Mouse (Mus musculus) forebrain, postnatal 0 days (tissue): ENCODE results near the gene A730061H03Rik. TPM values are rescaled to one million over a fixed set of nuclear protein-coding genes. Genes with fewer than 3 reads are reported as not detected.
A peak's percentile ranks its signal among the peaks of the same experiment; 100 is the strongest.

Experiments used
- ATAC-seq: fragments of 200-750 bp; cut with Nextera tagmentation; 2 replicates; pipeline ENCODE4 v1.8.0; 2017; ENCODE audit warnings: mild to moderate bottlenecking, moderate library complexity
- DNase-seq: peaks from one replicate; pipeline ENCODE4 v3.0.0-alpha.2; 2015
- H3K27ac ChIP-seq: fragments of 300-500 bp; sonication (generic); 2 replicates; pipeline ENCODE4 v1.5.1; 2014; ENCODE audit warnings: low read depth, mild to moderate bottlenecking, antibody characterized with exemption, low read length, moderate library complexity, mixed read lengths
- H3K27me3 ChIP-seq: fragments of 300-500 bp; sonication (generic); 2 replicates; pipeline ENCODE4 v1.6.1; 2014; ENCODE audit warnings: mild to moderate bottlenecking, low read length, mixed read lengths; ENCODE audit not compliant: insufficient read depth
- H3K36me3 ChIP-seq: fragments of 300-500 bp; sonication (generic); 2 replicates; pipeline ENCODE4 v1.6.1; 2014; ENCODE audit warnings: mild to moderate bottlenecking, moderate library complexity; ENCODE audit not compliant: insufficient read depth
- H3K4me1 ChIP-seq: fragments of 300-500 bp; sonication (generic); 2 replicates; pipeline ENCODE4 v1.6.1; 2014; ENCODE audit warnings: antibody characterized with exemption; ENCODE audit not compliant: insufficient read depth
- H3K4me2 ChIP-seq: fragments of 300-500 bp; sonication (generic); 2 replicates; pipeline ENCODE4 v1.6.1; 2014; ENCODE audit warnings: low read depth, mild to moderate bottlenecking, moderate library complexity
- H3K4me3 ChIP-seq: fragments of 300-500 bp; sonication (generic); 2 replicates; pipeline ENCODE4 v1.5.1; 2014; ENCODE audit warnings: low read depth, low read length, mixed read lengths
- H3K9ac ChIP-seq: fragments of 300-500 bp; sonication (generic); 2 replicates; pipeline ENCODE4 v1.6.1; 2014; ENCODE audit warnings: mild to moderate bottlenecking
- H3K9me3 ChIP-seq: fragments of 300-500 bp; sonication (generic); 2 replicates; pipeline ENCODE4 v1.6.1; 2016; ENCODE audit warnings: low read length
- CTCF ChIP-seq: sonication (generic); IDR thresholded peaks from 2 replicates; pipeline ENCODE4 v1.5.1; 2016; ENCODE audit warnings: antibody characterized with exemption, control low read depth, low read depth
- WGBS: fragments of 180-500 bp; shearing (Covaris S2); extraction: QIAGEN DNeasy Blood & Tissue Kit; methylation state at CpG from one replicate; pipeline ENCODE4 v1.1.7; 2014; 5-methylcytosine and 5-hydroxymethylcytosine counted together
- polyA plus RNA-seq: library from polyadenylated mRNA; unstranded; fragments of >200 nt; fragmentation: Nextera tagmentation; extraction: Ambion mirVana; gene quantifications from 2 replicates; pipeline ENCODE4 v1.2.1, GENCODE M21; 2015
- total RNA-seq: library from RNA; depleted of rRNA; stranded (reverse); fragments of >200 nt; gene quantifications from 2 replicates; pipeline ENCODE4 v1.2.3, GENCODE M21; 2014

Gene A730061H03Rik
- total and polyA plus RNA-seq, 2 experiments from 2014 or later: not detected

GRCm38 (mm10) chr14:55558740-55559448 lies 1.3 kb downstream of the A730061H03Rik start:
- 55% methylated on average over 6 of the region's 6 CpGs for WGBS
- H3K4me3 ChIP-seq: peak overlapping the region; percentile 58
- peaks cover 9% of the 10 kb centered on the region for H3K4me1 ChIP-seq
- no peaks in the 10 kb centered on the region for H3K9me3 ChIP-seq
- peaks cover 6% of the 10 kb centered on the region for H3K36me3 ChIP-seq
- ATAC-seq (no peak), DNase-seq (no peak)
- H3K9ac ChIP-seq: no peak overlapping the region
- H3K4me2 ChIP-seq: peak overlapping the region; percentile 74
- H3K27ac ChIP-seq: no peak overlapping the region
- no peak; the same call in 1 of the 2 replicates for TF ChIP-seq CTCF
- H3K27me3 ChIP-seq: no peaks in the 10 kb centered on the region

- no peaks in the 10 kb centered on the region for H3K27me3 ChIP-seq
- H3K4me1 ChIP-seq: peaks cover 9% of the 10 kb centered on the region
- no peaks in the 10 kb centered on the region for H3K9me3 ChIP-seq
- ATAC-seq (no peak), DNase-seq (no peak)
- H3K4me3 ChIP-seq: no peak overlapping the region
- H3K27ac ChIP-seq: no peak overlapping the region
- WGBS: 92% methylated on average over 3 of the region's 3 CpGs
- TF ChIP-seq CTCF: no peak
- H3K36me3 ChIP-seq: no peaks in the 10 kb centered on the region
- H3K4me2 ChIP-seq: no peak overlapping the region
- H3K9ac ChIP-seq: no peak overlapping the region
Observed at GRCm38 (mm10) chr14:55557587-55557986, 2.6 kb downstream of the A730061H03Rik start.

- TF ChIP-seq CTCF: peak; percentile 83
- H3K27me3 ChIP-seq: no peaks in the 10 kb centered on the region
- no peak overlapping the region for H3K4me2 ChIP-seq
- H3K36me3 ChIP-seq: no peaks in the 10 kb centered on the region
- DNase-seq (peak; percentile 75), ATAC-seq (no peak)
- 26% methylated on average over 5 of the region's 5 CpGs for WGBS
- H3K4me3 ChIP-seq: no peak overlapping the region
- no peak overlapping the region for H3K9ac ChIP-seq
- no peak overlapping the region for H3K27ac ChIP-seq
- H3K4me1 ChIP-seq: peaks cover 9% of the 10 kb centered on the region
- no peaks in the 10 kb centered on the region for H3K9me3 ChIP-seq
Observed at GRCm38 (mm10) chr14:55557003-55557402, 3.2 kb downstream of the A730061H03Rik start.

- H3K4me1 ChIP-seq: no peaks in the 10 kb centered on the region
- H3K9me3 ChIP-seq: no peaks in the 10 kb centered on the region
- DNase-seq (no peak), ATAC-seq (no peak)
- no peak for TF ChIP-seq CTCF
- H3K4me3 ChIP-seq: no peak overlapping the region
- no peak overlapping the region for H3K27ac ChIP-seq
- no peaks in the 10 kb centered on the region for H3K36me3 ChIP-seq
- WGBS: 79% methylated on average over 3 of the region's 3 CpGs
- H3K27me3 ChIP-seq: no peaks in the 10 kb centered on the region
- H3K9ac ChIP-seq: no peak overlapping the region
- no peak overlapping the region for H3K4me2 ChIP-seq
Observed at GRCm38 (mm10) chr14:55555788-55556187, 4.4 kb downstream of the A730061H03Rik start.

- no peak overlapping the region for H3K4me2 ChIP-seq
- no peak overlapping the region for H3K27ac ChIP-seq
- no peaks in the 10 kb centered on the region for H3K4me1 ChIP-seq
- H3K9ac ChIP-seq: no peak overlapping the region
- H3K4me3 ChIP-seq: no peak overlapping the region
- H3K27me3 ChIP-seq: no peaks in the 10 kb centered on the region
- ATAC-seq (no peak), DNase-seq (no peak)
- no peak for TF ChIP-seq CTCF
- no peaks in the 10 kb centered on the region for H3K9me3 ChIP-seq
- H3K36me3 ChIP-seq: no peaks in the 10 kb centered on the region
Observed at GRCm38 (mm10) chr14:55554635-55555034, 5.6 kb downstream of the A730061H03Rik start.

- DNase-seq (no peak), ATAC-seq (no peak)
- Histone ChIP-seq H3K4me2 (no peak overlapping the region), H3K9ac (no peak overlapping the region), H3K4me1 (no peaks in the 10 kb centered on the region), H3K9me3 (no peaks in the 10 kb centered on the region), H3K27me3 (no peaks in the 10 kb centered on the region), H3K36me3 (peaks cover 18% of the 10 kb centered on the region), H3K27ac (no peak overlapping the region), H3K4me3 (no peak overlapping the region)
- no peak for TF ChIP-seq CTCF
- 91% methylated on average over 8 of the region's 8 CpGs for WGBS
Observed at GRCm38 (mm10) chr14:55551794-55552193, 8.4 kb downstream of the A730061H03Rik start.

- H3K9me3 ChIP-seq: no peaks in the 10 kb centered on the region
- no peak overlapping the region for H3K4me2 ChIP-seq
- WGBS: 67% methylated on average over 5 of the region's 5 CpGs
- DNase-seq: no peak
- TF ChIP-seq CTCF: no peak
- H3K4me1 ChIP-seq: no peaks in the 10 kb centered on the region
- H3K9ac ChIP-seq: no peak overlapping the region
- no peaks in the 10 kb centered on the region for H3K27me3 ChIP-seq
- ATAC-seq: no peak
- no peak overlapping the region for H3K4me3 ChIP-seq
- no peak overlapping the region for H3K27ac ChIP-seq
- peaks cover 20% of the 10 kb centered on the region for H3K36me3 ChIP-seq
Observed at GRCm38 (mm10) chr14:55551347-55551746, 8.9 kb downstream of the A730061H03Rik start.
